Mouse (Mus musculus): Measurements from ENCODE around the gene Pld2. TPM values are rescaled to one million over a fixed set of nuclear protein-coding genes. Genes with fewer than 3 reads are reported as not detected.
"Not testable (repeated sequence)": the region's sequence is repeated elsewhere in the genome, so short reads cannot be mapped to it uniquely, and the experiment has no call there.

The Pld2 gene
- total RNA-seq, 4 experiments from 2014 or later = 15.7 to 20.4 (median 19.4) TPM

DNA sequence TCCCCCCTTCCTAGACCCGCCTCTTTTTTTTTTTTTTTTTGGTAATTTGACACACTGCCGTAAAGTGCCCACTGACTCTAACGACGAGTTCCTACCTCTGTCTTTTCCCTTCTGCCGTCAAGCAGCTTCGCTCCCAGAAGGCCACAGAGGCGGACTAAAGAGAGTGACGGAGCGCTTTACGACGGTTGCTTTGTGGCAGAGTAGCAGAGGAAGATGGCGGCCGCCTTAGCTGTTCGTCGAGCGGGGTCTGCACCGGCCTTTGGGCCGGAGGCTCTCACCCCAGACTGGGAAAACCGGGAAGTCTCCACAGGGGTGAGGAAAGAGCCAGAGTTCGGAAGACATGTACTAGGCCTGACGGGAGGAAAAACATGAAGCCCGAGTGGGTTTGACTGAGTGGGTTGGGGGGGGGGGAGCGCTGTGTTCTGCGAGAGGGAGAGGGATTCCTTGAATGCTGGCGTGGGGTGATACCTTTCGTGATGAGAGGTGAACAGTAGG is 14.6 kb upstream of the Pld2 start, which contains the start of gene Psmb6:
TSS of gene Psmb6 (plus strand) at position 184 of the 495 bp plus-strand sequence.
- peak; percentile 79 to 95 for DNase-seq (ENCODE audit: low spot score in 2 of 2)

DNA sequence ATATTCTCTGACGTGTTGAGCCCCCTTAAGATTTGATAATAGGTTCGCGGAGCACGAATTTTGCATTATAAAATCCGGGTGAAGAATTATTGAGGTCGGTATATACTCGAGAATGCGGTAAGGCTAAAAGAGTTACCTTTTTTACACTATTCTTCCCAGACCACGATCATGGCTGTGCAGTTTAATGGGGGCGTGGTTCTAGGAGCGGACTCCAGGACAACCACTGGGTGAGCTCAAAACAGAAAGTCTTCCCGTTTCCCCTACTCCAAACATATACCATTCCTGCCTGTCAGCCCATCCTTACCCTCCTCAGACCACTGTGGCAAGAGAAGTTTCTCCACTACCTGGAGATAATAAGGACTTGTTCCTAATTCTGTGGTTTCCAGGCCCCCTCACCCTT is 14.1 kb upstream of the Pld2 start:
- no peak for DNase-seq (ENCODE audit: low spot score in 2 of 2)

DNA sequence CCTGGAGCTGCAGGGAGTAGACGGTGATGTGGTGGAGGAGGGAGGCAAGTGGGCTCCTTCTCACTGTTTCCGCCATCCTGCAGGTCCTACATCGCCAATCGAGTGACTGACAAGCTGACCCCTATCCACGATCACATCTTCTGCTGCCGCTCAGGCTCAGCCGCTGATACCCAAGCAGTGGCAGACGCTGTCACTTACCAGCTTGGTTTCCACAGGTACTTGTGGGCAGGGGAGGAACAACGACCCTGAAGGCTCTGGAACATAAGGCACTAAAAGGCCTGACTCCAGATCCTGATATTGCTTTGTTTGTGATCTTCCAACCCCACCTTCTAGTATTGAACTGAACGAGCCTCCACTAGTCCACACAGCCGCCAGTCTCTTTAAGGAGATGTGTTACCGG is 13.7 kb upstream of the Pld2 start:
- DNase-seq (ENCODE audit: low spot score in 2 of 2) = no peak

DNA sequence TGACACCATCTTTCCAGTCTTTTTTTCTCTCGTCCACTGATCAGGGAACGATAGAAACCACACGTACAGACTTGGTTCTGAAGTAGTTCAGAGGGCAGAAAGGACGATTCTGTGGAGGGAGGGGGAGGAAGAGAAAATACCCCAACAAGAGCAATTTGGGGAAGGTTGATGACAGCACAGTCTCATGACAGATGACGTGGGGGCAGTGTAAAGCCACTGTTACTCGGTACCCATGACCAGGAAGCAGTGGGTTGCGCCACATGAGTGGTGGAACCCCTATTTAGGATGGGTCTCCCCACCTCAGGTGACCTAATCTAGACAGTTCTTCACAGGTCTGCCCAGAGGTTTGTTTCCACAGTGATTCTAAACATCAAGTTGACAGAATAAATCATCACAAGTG is 11.3 kb upstream of the Pld2 start:
- no peak for DNase-seq (ENCODE audit: low spot score in 2 of 2)

DNA sequence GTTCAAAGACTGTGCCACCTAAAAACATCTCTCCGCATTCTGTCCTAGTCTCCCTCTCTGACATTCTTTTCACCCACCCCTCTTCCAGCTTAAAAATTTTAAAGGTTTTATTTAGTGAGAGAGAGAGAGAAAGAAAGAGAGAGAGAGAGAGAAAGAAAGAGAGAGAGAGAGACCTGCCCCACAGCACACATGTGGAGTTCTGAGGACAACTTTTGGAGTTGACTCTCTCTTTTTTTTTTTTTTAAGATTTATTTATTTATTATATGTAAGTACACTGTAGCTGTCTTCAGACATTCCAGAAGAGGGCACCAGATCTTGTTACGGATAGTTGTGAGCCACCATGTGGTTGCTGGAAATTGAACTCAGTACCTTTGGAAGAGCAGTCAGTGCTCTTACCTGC is 8.8 kb upstream of the Pld2 start:
- DNase-seq (ENCODE audit: low spot score in 2 of 2) = not testable (repeated sequence)

DNA sequence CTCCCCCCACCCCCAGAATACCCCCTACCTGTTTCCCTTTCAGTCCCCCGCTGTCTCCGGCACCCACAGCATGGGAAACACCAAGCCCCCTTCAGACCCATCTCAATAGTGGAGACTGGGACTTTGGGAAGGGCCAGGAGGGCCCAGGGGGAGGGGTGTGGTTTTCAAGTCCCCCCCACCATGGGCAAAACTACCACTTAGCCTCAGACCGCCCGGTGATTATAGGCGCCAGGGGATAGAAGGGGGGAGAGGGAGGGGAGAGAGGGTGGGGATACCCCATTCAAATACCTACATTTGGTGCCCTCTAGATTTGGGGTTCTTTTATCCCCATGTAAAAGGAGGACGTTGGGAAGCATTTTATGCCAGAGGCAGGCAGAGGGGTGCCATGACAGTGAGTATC is 7.0 kb upstream of the Pld2 start, which contains the start of gene Gm40193:
TSS of gene Gm40193 (minus strand) at position 101 of the 400 bp plus-strand sequence.
- DNase-seq (ENCODE audit: low spot score in 2 of 2) = no peak

DNA sequence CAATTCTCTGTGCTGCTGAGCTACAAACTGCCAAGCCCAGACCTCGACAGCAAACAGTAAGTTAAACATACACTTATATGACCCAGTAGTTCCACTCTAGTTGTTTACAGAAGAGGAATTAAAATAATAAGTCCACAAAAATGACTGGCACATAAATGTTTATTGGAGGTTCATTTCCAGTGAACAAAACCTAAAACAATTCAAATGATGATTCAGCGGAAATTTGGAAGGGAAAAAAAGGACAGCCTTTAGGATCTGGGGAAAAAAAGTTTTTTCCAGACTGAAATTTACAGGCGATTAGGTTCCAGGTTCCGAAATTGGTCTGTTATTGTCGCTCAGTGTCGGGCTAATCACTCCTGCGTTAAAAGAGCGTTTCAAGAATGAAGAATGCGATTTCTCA is 441 bp upstream of the Pld2 start:
- DNase-seq (ENCODE audit: low spot score in 2 of 2) = no peak

DNA sequence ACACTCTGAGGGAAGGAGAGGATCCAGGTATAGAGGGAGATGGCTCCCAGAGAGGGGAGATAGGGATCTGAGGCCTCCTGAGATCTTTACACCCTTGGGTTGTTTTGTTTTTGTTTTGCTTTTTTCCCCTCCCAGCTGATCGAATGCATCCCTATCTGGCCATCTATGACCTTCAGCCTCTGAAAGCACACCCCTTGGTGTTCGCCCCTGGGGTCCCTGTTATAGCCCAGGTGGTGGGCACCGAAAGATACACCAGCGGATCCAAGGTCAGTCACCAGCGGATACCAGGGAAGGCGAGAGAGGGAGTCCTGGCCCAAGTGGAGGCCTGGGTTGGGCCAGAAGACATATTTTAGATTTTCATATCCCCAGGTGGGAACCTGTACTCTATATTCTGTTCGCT is 1.1 kb downstream of the Pld2 start:
- DNase-seq (ENCODE audit: low spot score in 2 of 2) = no peak

DNA sequence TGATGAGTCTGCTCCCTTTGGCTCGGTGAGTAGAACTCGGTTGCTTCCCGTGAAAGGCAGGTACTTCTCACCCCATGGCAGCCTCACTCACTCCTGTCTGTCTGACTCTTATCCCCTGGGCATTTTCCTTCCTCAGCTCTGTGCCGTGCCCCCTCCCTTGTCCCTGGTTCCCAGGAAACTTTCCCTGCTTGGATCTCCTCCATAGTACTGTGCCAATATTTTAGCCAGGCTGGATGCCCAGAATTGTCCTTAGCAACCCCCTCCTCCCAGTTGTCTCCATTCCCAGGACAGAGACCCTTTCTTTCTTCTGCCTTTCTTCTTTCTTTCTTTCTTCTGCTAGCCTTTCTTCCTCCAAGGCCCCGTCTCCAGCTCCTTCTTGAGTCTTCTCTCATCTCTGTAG is 1.6 kb downstream of the Pld2 start:
- DNase-seq (ENCODE audit: low spot score in 2 of 2) = no peak

DNA sequence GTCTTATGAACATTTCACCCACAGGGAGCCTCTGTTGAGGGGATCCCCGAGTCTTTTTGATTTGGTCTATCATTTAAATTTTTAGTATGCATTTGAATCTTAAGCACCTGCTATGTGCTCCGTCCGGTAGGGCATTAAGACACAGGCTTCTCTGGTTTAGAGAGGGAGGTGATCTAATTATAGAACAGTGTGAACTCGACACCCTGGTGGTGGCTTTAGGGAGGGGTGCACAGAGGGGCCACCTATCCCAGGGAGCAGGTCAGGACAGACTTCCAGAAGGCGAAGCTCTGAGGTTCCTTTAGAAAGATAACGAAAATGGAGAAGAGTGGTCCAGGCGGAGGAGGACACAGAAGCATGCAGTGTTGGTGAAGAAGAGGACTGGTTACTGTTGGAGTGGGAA is 4.6 kb downstream of the Pld2 start:
- no peak for DNase-seq (ENCODE audit: low spot score in 2 of 2)

DNA sequence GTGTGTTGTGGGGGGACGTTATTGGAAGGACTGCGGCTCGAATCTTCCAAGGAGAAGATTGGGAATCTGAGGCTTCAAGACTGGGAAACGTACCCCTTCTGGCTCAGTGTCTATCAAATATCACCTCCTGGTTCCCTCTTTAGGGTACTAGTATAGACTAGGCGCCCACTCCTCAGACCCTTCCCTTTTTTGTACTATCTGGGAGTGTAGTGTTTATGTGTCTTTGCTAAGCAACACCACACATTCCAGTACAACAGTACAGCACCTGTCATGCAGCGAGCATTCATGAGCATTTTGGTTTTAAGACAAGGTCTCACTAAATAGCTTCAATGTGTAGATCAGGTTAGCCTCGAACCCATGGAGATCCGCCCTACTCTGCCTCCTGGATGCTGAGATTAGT is 11.7 kb downstream of the Pld2 start:
- no peak for DNase-seq (ENCODE audit: low spot score in 2 of 2)

DNA sequence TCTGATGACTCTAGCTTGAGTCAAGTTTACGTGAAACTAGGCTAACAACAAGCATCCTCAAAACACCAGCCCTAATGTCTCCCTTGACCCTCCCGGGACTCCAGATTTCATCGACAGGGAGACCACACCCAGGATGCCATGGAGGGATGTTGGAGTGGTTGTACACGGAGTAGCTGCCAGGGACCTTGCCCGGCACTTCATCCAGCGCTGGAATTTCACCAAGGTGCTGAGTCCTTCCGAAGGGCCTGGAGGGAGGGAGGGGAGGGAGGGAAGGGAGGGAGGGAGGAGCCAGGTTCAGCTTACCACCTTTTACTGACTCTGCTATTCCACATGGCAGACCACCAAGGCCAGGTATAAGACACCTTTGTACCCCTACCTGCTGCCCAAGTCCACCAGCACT is 14.1 kb downstream of the Pld2 start:
- no peak for DNase-seq (ENCODE audit: low spot score in 2 of 2)

DNA sequence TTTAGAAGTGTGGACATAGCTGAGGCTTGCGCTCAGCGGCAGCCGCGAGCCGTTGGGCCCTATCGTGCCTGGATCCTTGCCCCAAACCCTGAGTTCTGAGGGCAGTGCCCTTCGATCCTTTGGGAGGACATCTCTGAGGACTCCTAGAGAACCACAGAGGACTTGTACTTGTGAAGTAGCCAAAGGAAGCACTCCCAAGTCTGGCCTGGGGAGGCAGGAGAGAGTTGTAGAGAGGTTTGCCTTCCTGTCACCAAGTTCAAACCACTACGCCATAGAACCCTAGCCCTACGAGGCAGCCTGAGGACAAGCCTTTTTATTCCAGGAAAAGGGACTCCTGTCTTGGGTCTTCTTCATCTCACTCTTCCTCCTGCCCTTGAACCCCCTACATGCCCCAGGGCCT is 17.7 kb downstream of the Pld2 start:
- DNase-seq (ENCODE audit: low spot score in 2 of 2) = no peak

DNA sequence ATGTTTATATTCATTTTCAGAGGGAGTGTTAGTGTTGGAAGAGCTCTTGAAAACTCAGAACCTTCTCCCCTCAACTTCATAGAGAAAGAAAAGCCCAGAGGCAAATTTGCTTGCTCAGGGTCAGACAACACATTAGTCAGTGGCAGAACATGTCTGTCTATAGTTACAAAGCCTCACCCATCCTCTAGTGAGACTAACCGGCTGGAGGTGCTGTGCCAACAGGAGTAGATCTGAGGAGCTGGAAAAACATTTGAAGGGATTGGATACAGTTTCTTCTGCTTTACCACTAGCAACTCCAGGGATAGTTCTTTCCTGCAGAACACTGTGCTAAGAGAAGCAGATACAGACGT is 22.0 kb downstream of the Pld2 start:
- DNase-seq (ENCODE audit: low spot score in 2 of 2) = no peak

DNA sequence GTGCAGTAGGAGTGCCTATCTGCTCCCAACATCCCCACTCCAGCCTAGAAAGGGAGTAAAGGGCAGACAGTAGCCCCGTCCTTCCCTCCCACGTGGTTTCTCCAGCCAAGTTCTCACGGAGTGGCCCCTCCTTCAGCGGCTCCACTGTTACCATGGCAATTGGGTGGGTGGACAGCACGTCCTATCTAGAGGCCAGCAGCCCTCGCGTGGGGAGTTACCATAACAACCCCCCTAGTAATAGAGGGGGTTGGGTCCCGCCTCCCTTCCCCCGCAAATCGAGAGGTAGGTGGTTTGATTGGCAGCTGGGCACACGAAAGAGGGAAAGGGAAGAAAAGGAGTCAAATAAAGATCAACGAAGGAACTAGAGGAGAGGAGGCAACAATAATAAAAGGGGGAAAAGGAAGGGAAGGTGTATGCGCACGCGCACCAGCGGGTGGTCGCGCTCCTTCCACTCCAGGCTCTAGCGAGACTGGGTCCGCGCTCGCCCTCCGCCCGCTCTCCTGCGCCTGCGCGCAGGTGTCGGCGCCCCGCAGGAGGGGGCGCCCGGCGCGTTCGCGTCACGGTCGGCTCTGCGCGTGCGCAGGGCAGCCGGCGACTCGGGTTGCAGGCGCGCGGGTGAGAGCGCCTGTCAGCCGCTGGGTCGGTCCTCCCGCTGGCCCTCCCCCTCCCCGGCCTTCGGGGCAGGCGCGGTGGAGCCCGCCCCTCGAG is 22.6 kb downstream of the Pld2 start, which contains the start of gene Mink1:
TSS of gene Mink1 (plus strand) at position 595 of the 708 bp plus-strand sequence.
- DNase-seq (ENCODE audit: low spot score in 2 of 2) = peak; percentile 72 to 94

DNA sequence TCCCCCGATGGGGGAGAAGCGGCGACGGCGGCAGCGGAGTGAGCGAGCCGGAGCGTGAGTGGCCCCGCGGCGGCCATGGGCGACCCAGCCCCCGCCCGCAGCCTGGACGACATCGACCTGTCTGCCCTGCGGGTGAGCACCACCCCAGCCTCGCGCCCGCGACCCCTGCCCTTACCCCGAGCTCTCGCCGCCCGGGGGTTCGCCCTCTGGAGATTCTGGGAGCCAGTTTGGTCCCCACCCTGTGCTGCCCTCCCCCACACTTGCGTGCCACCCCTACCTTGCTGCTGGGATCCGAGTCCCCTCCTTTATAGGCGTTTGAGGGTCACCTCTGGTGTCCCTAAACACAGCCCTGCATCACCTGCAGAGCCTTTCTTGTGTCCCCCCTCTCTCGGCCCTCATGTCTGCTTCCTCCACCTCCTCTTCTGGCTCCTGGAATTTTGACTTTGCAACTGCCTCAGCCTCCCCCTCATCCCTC is 23.2 kb downstream of the Pld2 start:
- DNase-seq (ENCODE audit: low spot score in 2 of 2) = no peak

DNA sequence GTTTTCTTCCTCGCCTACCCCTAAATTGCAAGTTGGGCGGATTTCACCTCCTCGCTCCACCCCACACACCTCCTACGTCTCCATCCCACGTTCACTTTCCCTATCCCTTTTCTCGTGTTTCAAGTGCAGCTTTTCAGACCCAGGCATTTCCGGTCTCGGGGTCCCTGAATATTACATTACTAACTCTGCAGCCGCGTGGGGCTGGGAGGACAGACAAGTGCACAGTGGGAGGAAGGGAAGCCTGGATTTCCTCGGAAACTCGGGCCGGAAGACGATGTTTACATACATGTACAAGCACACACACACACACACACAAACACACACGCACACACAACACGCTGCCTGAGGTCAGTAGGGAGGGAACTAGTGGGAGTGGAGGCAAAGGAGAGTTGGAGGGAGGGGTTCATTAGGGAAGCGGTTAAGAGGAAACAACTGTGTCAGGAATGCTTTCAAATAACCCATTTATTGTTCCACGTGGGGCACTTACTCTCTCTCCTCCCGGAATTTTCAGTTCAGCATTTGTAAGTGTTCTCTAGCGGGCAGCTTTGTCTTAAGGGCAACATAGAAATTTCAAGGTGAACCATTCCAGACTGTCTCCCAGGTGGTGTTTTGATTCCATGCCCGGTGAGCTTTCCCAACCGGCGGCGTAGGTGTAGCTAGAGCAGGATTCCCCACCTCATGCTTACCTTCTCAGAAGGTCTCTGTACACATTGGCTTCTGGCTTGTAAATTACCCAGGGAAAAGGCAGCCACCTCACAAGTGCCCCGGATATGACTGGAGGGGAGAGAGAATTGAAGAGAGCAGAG is 23.8 kb downstream of the Pld2 start:
- no peak for DNase-seq (ENCODE audit: low spot score in 2 of 2)

DNA sequence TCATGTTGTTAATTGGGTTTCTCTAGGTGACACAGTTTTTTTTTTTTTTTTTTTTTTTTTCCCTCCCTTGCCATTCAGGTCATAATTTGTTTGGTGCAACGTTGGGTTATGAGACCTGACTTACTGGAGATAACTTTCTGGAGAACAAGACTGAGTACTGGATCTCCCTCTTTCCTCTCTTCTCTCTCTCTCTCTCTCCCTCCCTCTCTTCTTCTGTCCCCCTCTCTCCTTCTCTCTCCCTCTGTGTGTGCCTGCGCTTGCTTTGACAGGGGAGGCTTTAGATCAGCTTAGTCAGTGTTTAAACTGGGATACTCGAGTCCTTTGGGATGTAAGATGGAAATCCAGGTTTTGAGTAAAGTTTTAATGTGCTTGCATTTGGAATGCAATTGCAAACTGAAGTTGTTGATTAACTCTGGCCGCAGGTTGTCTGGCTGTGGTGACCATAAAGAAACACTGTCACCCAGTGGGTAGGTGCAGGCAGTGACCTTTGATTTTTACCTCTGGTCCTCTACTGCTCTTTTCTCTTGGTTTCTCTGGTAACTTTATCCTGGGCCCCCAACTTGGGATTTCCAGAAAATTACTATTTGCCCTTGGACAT is 24.5 kb downstream of the Pld2 start:
- no peak for DNase-seq (ENCODE audit: low spot score in 2 of 2)

DNA sequence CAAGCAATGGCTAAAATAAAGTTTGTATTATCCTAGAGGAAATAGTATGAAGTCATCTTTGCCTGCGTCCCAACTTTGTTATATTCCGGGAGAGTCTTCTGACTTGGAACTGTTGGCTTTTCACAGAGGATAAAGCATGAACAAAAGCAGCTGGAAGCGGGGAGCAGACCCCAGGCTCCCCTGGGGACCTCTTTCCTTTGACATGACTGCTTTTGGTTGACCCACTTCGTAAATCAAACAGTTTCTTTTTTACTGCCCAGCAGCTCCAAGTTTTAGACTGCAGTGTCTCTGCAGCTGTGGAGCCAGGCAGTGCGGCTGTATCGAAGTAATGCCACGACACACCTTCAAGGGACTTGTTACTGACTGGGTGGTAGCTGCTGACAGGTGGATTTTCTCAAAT is 26.7 kb downstream of the Pld2 start:
- no peak for DNase-seq (ENCODE audit: low spot score in 2 of 2)

DNA sequence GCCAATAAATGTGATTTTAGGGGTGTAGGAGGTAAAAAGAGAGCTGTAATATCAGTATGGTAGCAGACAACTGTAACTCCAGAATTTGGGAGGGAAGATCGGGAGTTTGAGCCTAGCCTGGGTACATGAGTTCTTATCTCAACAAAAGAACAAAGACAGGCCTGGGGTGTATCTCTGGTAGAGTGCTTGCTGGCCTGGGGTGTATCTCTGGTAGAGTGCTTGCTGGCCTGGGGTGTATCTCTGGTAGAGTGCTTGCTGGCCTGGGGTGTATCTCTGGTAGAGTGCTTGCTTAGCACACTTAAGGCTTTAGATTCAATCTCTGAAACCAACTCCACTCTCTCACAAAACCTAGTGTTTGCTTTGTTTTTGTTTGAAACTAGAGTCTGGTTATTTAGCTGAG is 30.8 kb downstream of the Pld2 start:
- not testable (repeated sequence) for DNase-seq (ENCODE audit: low spot score in 2 of 2)

DNA sequence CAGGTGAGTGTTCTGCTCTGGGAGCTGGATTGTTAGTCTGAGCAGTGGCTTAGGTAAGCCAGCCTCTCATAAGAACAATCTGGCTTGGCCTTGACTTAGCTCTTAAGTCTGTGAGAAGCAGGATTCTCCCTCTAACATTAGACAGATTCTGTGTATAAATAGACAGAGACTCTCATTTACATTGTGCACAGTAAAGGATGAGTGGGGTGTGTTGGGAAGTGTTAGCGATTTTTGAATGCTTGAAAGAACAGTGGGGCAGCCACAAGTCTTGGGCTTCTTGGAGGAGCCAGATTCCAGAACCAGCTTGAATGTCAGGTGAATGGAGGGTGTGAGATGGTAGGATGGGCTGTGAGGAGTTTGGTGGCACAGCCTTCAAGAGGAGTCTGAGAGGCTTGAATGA is 31.8 kb downstream of the Pld2 start:
- DNase-seq (ENCODE audit: low spot score in 2 of 2) = no peak

DNA sequence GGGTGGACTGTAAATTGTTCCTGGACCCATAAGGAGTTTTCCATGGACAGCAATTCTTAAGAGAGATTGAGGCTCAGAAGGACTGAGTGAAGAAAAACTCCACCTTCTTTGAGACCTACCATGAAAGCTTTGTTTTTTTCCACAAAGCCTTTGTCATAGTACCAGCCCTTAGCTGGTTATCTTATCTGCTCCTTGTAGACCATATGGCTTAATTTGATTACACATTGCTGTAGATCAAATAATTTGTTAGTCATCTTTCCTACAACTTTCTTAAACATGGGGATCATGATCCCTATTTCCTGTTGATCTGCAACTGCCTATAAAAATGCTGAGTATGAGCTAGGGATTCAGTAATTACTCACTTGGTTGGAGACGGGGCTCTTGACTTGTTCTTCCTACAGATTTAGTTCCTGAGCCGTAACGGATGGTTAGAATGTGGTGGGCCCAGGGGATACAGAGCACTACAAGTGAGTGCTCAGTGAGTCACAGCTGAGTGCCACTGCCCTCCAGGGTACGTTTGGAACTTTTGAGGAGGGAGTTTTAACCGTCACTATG is 32.6 kb downstream of the Pld2 start:
- no peak for DNase-seq (ENCODE audit: low spot score in 2 of 2)

Data from left cerebral cortex, adult 8-10 months (tissue).